Mouse (Mus musculus) layer of hippocampus, postnatal 14 days (tissue): ENCODE data around the gene Cdk10. TPM values are rescaled to one million over a fixed set of nuclear protein-coding genes. Genes with fewer than 3 reads are reported as not detected.
"Not testable (repeated sequence)": the region's sequence is repeated elsewhere in the genome, so short reads cannot be mapped to it uniquely, and the experiment has no call there.

Experiments
- DNase-seq, 2 experiments: peaks; one replicate each; pipeline ENCODE4 v3.0.0; 2021 to 2022; ENCODE audit warnings: low spot score in 2 of 2, mixed read lengths in 1 of 2
- total RNA-seq, 2 experiments: library from RNA; stranded (reverse); gene quantifications; 2 replicates each; pipeline ENCODE4 v1.2.3; 2021

The Cdk10 gene
- total RNA-seq, 2 experiments from 2014 or later = 74.0 to 82.4 TPM

DNA sequence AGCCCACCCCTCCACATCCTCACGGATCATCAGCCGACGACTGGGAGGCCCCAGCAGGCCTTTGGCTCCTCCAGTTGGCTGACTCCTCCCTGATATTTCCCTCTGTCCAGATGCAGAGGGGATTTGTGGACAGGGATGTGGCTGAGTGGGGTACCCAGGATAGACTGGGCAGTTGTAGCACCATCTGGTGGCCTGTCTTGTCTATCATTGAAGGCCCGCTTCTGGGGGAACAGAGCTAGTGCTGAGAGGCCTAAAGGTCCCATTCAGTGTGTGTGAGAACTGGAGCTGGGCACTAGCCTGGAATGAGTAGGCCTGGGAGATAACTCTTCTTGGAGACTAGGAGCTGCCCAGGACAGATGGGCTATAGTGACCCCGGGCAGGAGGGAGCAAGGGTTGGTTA lies 7.1 kb downstream of the Cdk10 start:
- DNase-seq = peak in 1 of 2 experiments; percentile 29

DNA sequence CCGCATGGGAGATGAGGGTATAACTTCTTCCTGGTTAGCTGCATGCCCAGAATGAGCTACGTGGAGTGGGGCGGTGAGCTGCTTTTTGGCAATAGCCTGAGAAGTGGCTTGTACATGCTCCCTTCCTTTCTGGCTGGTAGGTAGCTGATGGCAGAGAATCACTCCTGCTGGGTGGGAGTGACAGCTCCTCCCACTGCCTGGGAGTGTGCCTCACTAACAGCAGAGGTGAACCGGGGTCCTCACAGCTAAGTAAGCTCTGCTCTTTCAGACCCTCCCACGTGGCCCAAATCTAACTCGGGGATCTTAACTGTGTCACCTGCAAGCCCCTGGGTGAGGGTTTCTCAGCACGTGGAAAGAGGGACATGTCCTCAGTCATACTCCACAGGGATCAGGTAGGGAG lies 7.9 kb downstream of the Cdk10 start:
- peak in 1 of 2 experiments; percentile 24 for DNase-seq

DNA sequence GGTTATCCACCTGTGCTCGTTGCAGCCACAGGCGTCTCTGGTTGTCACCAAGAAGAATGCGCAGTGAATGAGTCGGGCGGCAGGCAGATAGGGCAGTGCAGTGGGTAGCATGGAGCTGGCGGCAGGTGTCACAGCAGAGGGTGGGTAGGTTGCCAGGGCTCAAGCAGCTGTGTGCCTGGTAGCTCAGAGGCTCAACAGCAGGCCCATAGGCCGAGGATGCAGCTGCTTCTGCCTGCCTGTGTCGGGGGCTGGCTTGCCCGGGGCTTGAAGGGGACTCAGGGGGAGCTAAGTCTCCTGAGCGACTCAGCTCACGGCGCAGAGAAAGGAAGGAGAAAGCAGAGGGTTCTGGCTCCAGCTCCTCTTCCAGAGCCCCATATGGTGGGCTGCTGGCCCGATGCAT lies 8.7 kb downstream of the Cdk10 start:
- DNase-seq = peak in 1 of 2 experiments; percentile 35

DNA sequence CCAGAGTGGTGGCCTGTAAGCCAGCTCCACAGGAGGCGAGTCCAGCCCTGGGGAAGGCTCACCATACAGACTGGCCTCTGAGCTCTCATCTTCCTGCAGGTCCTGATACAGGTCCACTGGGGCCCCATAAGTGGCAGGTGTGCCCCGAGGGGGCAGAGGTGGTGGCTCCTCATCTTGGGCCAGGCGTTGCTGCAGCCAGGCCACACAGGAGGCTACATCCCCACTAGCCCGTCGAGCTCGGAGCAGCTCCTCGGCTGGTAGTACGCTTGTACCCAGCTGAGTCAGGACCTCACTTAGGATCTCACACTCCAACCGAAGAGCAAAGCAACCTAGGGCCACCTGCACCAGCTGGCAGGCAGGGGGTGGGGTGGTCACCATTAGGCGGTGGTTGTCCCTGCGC lies 9.1 kb downstream of the Cdk10 start:
- DNase-seq = no peak

DNA sequence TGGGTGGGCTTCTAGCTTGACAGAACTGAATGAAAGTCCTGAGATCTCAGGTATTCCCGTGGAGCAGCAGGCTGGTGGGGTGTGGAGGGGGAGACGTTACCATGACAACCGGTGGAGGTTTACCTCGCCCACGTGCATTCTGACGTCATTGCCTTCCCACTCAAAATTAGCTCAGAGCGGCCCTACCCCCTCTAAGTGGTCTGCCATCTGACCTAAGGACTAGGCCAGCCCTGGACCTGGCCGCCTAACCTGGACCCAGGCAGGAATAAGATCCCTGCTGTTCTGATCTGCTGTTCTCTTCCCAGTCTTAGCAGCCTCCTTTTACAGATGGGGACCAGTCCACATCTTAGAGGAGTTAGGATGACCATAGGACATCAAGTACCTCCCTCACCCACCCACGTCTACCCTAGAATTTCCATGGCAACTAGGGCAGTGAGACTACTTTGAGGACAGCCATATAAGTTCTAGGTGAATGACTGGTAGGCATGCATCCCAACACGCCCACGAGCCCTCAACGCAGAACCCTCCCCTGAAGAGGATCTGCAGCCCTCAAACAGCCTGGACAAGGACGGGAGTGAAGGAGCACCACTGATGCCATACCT lies 10.4 kb downstream of the Cdk10 start:
- DNase-seq = peak; percentile 71 to 84

DNA sequence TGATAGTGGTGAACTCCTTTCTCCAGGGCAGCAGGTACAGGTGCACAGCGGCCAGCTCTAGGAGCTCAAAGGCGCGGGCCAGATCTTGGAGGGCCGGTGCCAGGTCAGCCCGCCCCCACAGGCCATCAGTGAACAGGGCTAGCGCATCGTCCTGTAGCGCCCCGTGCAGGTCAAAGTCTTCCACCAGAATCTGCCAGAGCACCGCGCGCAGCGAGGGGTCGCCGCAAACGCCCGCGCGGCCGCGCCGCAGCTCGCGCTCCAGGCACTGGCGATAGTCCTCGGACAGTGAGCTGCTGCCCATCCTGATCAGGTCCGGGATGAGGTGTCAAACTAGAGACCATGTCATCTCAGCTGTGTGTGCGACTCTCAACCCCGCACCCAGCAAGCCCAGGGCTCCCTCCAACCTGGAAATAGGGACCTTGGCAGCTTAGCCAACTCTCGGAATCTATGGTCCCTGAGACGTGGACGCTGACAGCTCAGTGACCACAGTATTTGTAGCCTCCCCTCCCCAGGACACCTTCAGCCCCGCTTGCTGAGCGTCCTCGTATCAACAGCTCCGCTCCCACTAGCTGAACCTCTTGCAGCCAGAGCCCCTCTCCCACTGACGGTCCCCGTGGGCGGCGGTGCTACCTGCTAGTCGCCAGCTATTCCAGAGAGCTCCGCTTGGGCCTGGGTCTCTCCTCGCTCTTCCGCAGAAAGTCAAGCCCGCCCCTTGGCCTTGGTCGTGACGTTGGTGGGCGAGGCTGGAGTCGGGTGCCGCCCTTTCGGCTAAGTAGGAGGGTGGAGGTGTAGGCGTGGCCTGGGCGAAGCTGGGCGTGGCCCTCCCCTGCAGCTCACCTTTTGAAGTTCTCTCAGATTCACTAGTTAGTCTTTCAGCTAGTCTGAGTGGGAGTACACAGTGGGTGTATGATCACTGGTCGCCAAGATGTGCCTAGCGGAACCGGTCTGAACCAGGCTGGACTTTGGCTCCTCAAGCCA lies 11.2 kb downstream of the Cdk10 start, which contains the start of gene Spata2l:
Spata2l (minus strand) TSS at position 714 of the 978 bp plus-strand sequence.
- DNase-seq = peak; percentile 78 to 87

DNA sequence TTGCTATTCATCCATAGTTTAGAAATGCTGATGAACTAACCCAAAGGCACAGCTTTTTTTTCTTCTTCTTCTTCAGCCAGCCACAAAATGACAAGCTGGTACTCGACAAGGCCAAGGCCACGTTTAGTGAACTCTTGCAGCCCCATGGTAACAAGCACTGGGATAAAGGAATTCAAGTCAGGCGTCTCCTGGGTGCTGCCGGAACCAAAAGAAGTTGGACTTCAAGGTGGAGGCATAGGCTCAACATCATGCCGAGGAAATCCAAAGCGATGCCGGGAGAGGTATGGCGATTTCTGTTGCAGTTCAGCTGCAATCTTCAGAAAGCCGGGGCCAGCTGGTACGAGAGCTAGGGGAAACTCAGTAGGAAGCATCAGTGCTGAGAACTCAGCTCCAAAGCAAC lies 14.8 kb downstream of the Cdk10 start:
- DNase-seq = no peak

DNA sequence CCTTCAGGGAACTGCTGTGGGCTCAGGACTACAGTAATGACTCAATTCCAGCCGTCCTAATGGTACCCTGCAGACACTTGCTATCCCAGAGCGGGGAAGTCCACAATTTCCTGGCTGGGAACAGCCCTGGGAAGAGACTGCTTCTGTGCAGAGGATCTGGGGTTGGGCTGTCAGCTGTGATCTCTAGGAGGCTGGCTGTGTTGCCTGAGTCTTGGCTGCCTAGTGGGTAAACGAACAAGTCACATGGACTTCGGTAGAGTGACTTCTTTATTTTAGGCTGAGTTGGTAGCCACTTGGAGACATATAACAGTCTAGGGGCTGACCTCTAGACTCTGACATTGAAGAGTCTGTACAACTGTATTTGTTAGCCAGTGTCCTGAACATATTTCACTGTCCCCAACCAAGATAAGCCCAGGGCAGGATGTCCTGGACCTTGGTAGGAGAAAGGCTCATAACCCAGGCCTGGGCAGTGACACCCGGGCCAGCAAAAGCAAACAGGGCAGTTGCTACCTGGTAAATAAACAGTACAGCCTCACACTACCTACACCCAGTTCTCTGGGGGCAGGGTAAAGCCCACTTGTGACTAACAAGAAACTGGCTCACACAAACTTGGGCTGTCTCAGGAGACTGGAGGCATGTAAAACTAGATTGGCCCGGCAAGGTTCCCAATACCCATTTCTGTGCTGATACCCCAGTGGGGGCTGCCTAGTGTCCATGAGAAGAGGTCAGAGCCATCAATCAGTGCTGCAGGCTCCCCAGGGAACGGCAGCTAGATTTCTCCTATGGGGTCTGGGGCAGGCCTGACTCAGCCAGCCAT lies 17.7 kb downstream of the Cdk10 start:
- no peak for DNase-seq

DNA sequence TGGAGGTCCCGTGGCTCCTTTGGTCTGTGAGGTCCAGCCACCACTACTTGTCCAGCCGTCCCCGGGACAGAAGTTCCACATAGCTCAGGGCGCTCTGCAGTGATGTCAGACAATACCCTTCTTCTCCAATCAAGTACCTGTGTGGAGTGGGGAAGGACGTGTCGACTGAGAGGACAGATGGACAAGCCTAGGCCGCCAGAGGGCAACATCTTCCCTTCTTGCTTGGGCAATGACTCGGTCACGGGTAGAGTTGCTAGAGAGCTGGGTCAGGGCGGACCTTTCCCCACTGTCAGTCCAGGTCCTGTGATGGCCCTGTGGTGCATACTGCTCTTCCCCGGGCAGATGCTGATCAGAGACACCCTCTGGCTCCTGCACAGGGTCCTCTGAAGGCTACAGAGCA lies 18.4 kb downstream of the Cdk10 start:
- DNase-seq = no peak

DNA sequence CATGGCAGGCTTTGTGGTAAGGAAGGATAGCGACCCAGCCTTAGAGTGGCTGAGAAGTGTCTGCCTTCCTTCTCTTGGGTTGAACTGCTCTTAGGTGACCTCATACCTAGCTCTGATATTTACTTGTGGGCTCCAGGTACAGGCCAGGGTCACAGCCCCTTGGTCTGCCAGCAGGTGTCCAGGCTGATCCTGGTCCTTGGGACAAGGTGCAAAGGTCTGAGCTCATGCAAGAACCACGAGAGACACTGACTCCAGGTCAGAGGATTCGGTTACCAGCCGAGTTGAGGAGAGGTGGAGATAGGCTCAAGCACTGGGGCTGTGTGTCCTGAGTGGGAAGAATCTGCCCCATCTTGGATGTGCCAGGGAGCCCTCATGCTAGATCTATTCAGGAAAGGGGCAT lies 19.7 kb downstream of the Cdk10 start:
- no peak for DNase-seq

DNA sequence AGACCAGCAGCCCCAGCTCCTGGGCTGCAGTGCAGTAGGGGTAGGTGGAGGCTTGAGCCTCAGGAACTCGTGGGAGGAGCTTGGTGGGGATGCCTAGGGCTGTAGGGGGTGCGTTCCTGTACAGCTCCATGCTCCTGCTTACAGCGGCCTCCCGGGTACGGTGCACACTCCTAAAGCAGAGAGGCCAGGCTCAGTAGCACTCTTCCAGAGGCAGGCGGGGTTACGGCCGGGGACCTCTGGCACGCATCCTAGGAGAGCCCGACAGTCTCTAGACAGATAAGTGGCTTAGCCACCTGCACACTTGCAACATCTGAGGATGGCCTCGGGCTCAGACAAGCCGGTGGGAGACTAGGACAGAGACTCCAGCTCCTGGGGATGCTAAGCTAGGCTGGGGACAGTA lies 20.9 kb downstream of the Cdk10 start:
- DNase-seq = no peak

DNA sequence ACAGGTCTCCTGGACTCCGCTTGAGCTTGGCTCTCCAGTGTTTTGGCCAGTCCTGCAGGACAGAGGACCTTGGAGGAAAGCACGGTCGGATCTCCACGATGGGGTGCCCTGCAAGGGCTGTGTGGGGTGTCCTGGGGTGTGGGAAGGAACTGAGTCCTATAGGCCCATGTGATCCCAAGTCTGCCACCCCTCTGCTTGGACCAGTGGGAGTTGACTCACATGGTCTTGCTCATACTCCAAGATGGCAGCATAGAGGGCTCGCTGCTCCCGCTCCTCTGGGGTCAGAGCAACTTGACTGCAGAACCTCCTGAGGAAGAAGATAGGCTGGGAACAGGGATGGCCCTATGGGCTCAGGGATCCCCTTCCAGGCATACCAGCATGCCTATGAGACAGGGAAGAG lies 23.1 kb downstream of the Cdk10 start:
- DNase-seq = no peak

DNA sequence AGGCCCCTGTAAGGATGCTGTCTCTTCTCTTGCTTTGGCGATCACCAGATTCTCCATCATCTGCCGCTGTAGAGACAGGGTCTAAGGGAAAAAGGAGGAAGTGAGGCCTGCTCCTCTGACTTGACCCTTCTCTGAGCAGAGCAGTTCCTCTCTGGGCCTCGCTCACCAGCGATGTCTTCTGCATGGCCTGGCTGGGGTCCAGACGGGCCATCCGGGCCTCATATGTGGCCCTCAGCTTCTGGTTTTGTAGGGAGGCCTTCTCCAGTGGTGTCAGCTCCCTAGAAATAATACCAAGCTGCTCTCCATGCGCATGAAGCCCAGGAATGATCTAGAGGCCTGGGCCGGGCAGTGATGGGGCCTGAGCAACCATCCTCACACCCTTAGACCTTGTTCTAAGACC lies 24.0 kb downstream of the Cdk10 start:
- no peak for DNase-seq

DNA sequence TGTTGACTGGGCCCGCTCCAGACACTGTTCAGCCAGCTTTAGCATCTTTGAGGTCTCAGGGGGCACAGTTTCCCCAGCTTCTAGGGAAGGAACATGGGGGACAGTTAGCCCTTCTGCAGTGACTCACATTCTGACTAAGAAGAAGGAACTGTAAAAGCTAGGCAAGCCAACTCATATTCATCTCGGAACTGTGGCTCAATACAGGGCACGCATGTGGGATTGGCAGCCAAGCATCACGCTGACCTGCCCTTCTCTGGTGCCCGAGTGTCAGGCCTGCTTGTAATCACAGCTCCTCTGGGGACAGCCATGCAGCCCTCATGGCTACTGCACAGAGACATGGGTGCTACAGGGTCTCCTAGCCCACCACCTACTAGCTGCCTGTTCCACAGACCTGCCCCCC lies 26.3 kb downstream of the Cdk10 start:
- no peak for DNase-seq

DNA sequence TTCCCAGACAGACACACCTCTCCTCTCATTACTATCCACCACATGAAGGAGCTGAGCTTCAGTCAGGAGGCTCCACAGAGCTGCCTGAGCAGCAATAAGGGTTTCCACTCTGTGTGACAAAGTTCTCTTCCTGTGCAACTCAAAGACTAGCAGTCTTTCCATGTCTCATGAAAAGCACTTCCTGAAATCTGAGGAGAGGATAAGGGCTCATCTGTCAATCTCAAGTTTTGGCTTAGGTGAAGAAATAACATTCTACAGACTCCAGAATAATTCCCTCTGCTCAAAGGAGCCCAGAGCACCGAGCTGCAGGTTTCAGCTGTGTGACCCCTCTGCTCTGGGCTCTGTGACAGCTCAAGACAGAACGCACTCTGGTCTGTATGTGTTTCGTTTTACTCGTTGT lies 28.3 kb downstream of the Cdk10 start:
- DNase-seq = no peak

DNA sequence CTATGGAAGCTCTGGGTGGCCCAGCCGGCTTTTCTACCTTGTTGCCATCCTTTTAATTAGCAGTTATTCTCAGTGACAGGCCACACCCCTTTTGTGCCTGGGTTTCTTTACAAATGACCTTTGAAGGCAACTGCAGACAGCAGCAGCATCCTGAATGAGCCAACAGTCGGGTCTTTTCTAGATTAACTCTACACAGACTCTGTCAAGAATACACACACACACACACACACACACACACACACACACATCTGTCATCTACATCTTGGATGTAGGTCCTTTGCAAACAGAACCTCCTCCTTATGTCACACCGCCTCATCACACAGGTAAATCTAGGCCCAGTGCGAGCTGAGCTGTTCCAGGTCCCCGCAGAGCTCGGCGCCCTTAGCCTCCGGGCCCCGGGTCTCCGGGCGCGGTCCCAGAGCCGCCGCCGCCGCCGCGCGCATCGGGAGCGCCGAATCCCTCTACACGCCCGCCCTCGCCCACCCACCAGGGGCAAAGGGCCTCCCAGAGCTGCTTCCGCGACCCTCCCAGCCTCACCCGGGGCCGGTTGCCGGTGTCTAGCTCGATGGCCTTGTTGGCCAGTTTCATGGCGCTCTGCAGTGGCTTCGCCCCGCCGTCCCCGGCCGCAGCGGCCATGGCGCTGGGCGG lies 28.9 kb downstream of the Cdk10 start:
- no peak for DNase-seq

DNA sequence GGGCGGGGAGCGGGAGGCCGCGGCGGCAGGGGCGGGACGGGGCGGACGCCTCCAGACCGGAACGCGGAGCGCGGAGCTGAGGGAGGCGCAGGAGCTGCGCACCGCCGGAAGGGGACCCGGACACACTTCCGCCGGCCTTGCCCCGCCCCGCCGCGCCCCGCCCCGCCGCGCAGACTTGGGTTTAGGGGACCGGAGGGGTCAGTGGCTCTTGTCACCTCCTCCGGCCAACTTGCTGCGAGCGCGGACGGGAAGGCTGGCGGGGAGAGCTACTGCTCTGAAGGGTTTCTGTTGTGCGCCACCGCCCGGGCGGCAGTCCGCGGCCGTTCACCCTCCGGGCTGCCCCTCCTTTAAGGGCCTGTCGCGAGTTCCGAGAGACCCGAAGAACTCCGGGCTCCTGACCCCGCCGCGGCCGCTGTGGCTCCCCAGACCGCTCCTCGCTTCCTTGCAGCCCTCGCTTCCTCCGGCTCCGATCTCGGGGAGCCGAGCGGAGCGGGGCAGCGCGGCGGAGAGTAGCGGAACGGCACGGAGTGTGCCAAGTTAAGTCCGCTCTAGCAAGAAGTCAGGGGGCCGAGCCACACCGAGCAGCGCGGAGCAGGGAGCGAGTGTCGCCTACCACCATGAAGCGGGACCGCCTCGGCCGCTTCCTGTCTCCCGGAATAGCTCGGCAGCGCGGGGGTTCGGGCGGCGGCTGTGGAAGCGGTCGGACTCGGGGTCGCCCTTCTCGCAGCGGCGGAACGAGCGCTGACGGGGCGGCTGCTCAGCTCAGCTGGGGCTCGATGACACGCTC lies 29.6 kb downstream of the Cdk10 start, which contains the start of the genes Zfp276 and Vps9d1:
Zfp276 (plus strand) TSS at position 97 of the 787 bp plus-strand sequence.
Vps9d1 (minus strand) TSS at position 250 of the 787 bp plus-strand sequence.
- DNase-seq = peak; percentile 75 to 81

DNA sequence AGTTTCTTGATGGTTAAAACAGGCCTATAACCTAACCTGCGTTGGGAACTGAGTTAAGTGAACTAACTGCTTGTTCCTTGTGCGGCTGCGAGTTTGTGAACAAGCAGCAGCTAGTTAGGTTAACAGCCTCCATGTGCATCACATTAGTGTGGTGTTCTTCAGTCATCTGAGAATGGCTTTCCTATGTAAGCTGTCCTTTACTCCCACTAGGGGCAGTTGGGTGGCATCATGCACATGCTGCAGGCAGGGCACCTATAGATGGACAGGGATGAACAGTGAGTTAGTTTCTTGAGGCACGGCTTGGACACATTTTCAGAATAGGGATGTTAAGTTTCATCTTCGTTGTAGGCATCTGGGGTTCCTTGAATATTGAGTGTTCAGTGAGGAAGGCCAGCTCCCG lies 30.5 kb downstream of the Cdk10 start:
- DNase-seq = no peak

DNA sequence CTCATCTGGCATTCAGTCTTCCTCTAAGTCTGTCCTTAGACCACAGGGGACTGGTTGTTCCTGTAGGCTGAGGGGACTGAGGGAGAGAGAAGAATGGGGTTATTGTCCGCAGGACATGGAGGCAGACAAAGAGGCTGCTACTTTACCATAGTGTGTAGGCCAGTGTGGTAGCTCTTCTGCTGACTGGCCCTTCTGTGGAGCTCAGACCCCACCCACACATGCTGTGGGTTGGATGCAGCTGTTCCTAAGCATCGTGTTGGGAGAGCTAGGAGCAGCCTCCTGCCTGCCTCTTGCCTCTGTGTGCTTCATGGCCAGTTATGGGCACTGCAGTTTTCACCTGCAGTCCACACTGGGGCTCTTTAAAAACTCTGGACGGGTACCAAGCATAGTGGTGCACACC lies 32.5 kb downstream of the Cdk10 start:
- DNase-seq = no peak

DNA sequence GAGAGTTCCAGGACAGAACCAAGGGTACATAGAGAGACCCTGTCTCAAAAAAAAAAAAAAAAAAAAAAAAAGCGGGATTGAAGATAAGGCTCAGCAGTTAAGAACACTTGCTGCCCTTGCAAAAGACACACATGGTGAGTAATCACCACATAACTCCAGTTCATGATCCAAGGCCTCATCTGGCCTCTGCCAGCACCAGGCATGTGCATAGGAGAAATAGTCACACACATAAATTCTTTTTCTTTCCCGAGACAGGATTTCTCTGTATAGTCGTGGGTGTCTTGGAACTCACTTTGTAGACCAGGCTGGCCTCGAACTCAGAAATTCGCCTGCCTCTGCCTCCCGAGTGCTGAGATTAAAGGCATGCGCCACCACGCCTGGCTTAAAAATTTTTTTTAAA lies 33.0 kb downstream of the Cdk10 start:
- not testable (repeated sequence) for DNase-seq
